Mouse (Mus musculus) MEL-GATA-1-ER (cell line): Measurements from ENCODE around the gene Fhit.
"Not testable (repeated sequence)": the region's sequence is repeated elsewhere in the genome, so short reads cannot be mapped to it uniquely, and the experiment has no call there.

ENCODE experiments used
- DNase-seq: peaks from one replicate; pipeline ENCODE4 v3.0.0-alpha.2; 2012; ENCODE audit warnings: low read depth; ENCODE audit errors: extremely low read depth

The Fhit gene

DNA sequence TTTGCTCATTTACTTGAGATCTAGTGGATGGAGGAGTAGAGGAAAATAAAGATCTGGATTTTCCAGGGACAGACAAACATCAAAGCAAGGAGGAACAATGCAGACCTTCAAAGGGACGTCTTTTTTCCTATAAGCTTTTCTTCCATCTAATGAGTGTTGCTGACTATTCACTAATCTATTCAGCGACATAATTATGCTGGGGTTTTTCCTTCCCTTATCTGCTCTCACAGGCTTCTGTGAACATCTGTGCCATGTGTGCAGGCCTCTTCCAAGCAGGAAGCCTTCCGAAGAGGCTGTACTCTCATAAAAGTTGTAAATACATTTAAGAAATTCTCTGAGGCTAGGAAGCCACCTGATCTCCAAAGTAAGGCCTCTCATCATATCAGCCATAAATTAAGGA is 228.2 kb downstream of the Fhit start:
- DNase-seq, result no peak

DNA sequence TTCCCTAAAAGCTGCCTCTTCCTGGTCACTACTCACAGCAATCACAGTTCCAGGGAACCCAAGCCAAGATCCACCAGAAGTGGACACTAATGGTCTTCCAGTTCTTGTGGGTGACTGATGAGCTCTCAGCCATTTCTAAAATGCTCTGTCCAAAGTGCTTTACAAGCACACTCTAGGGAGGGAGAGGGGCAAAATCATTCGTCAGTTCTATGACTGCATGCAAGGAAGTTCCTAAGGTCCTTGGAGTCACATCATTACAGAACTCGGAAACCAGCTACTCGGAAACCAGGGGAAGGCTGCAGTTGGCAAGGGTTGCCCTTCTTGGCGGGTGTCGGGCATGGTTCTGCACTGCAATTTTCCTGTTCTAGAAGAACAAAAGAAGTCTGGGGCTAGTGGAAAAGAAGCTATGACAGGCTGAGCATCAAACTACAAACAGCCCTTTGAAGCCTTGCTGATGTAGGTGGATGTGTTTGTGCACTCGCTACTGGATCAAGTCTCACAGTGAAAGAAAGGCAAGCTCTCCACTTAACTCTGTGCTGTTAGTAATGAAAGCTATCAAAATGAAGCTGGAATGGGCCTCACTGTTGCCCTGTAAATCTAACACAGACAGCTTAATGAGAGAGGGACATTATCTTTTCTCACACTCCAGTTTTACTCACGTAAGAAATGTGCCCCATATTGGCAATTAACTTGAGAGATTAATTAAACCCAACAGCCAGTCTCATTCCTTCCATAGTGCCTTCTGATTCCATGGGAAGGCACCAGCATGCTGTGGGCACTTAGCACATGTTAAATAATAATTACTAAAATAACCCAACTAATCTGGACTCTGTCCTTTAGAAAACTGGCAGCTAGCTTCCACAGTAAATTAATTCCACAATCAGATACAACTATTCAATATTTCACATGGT is 243.7 kb downstream of the Fhit start:
- no peak for DNase-seq

DNA sequence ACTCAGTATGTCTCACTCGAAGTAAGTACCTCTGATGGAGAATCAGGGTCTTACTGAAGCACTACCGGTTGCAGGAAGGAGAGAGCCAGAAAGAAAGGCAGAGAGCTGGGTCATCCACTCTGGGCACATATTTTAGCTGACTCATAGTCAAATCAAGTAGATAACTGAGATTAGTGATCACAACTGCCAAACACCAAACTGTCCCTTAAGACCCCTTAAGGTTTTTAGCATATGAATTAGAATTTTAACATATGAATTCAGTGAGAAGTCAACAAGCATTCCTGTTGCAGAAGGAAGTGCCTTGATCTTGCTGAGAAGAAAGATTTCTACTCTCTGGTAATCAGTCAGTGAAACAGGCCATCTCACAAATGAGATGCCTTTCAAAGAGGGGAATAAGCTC is 253.8 kb downstream of the Fhit start:
- DNase-seq, result no peak

DNA sequence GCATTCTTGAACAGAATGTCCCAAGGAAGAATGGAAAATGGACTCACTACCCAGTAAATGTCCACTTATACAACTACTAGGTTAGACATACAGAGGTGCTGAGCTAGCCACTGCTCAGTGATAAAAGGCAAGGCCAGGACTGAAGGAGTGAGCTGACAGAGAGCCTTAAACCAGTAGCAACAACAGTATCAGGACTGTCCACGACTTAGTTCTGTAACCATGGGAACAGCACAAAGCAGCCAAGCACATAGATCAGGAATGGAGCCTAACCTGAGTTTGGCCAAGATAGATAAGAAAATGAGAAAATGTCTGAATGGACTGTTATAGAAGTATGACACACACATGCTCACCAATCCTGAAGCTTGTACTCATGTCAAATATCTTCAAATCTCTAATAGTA is 279.1 kb downstream of the Fhit start:
- no peak for DNase-seq

DNA sequence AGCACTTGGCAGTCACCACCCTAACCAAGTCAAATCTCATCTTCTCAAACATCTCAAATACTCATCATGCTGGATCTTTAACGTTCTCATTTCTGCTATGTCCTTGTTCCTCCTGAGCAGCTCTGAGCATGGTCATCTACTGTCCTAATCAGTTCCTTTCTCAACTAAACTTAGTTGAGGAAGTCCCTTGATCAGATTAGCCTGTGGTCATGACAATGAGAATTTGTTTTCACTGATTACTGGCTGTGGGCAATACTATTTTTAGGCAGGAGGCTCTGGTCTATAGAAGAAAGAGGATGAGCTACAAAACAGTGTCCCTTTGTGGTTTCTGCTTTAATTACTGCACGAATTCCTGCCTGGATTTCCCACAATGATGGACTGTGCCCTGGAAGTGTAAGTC is 281.1 kb downstream of the Fhit start:
- DNase-seq, result no peak

DNA sequence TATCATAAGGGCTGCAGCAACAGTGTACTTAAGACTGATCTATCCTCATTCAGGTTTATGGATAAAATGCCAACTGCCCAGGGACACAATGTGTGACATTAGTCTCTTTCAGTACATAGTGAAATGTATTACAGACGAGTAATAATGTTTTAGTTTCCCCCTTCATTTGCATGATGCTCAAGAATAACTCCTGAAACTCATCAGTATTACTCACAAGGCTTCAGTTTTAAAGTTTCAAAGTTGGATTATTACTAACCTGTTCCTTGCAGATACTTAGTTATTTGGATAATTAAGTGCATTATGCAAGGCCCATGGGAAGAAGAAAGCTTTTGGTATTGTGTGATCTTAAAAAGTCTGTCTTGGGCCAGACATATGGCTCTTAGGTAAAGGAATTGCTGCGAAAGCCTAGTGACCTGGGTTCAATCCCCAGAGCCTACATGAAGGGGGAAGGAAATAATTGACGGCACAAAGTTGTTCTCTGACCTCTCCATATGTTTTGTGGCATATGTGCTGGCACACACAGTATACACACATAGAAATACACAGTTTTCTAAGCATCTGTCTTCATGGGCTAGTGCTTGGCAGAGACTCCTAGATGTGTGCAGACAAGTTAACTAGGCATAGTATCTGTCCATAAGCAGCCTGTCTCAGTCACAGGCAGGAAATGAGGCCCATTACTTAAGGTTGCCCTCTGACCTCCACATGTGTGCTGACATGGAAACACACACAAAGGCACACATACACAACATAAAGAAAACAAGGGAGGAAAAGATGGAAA is 287.1 kb downstream of the Fhit start:
- no peak for DNase-seq

DNA sequence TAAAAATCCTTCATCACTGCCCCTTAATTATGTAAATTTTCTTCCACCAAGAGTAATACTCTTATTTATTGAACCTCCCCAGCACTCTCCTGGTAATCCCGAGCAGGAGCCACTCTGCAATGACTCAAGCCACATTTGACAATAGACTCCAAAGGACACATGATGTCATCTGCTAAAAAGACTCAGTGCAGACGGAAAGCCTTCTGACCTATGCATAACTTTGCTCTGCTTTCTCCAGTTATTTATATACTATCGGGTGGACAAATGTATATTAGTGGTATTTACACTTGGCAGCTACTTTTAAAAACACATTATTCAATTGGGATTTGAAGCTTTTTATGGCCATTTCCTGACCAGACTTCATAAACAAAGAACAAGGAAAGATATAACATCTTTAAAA is 304.2 kb downstream of the Fhit start:
- DNase-seq, result no peak

DNA sequence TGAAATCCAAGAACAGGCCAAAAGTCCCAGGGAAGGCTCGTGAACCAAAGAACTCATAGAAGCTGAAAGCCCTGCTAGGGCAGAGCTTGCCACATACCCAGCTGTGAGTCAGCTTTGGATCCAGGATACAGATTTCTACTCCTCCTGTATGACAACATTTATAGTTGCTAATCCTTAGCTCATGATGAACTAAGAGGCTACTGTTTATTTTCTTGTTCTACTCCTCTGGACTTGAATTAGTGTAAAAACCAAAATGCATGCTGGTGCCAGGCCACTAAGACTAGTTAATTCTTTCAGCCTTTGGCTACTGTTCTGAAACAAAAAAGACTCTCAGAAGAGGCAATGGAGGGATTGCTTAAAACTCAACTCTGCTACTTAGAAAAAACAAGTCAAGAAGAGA is 309.9 kb downstream of the Fhit start:
- DNase-seq, result no peak

DNA sequence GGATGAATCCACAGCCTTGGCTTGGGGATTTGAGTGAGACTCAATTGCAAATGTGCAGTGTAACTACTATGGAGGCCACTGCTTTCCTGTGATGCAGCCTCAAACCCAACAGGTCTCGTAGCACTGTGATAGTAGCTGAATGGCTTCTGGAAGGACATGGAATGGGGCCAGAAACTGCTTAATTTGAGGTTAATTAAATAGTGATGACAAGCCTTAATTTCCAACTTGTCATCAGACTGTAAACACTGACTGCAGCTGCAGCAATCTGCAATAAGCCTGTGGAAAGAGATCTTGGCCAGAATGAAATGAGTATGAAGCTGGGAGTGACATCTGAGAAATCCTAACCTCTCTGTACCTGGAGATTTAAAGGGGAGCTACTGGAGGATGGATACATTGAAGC is 325.8 kb downstream of the Fhit start:
- no peak for DNase-seq

DNA sequence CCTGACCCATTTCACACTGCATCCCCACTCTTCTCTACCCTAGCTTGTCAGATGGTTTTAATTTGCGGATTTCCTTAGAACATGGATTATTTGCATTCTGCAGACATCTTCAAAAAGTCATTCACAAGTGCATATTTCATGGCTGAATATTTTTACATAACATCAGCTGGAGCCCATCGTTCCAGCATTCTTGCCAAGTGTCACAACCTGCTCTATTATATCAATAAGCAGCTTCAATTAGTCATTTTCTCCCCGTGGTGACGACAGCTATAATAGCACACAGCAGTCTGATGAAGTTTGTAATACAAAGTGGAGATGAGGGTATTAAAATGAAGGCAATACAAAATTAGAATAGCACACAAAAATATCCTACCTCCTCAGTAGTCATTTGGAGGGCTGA is 337.0 kb downstream of the Fhit start:
- no peak for DNase-seq

DNA sequence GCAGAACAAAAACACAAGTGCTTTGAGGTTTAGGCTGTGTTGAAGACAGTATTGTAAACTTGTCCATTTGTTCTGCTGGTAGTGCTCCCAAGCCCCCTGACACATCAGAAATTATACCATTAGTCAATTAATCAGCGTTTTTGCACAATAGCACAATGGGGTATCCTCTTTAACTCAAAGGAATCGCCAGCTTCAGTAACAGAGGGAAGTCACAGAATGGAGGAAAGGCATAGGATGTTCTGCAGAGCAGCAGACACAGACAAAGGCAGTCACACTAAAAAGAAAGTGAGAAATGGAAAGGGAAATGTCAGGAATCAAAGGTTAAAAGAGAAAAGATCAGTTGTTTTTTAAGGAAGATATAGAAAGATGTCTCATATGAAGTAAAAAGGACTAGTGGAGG is 348.3 kb downstream of the Fhit start:
- no peak for DNase-seq

DNA sequence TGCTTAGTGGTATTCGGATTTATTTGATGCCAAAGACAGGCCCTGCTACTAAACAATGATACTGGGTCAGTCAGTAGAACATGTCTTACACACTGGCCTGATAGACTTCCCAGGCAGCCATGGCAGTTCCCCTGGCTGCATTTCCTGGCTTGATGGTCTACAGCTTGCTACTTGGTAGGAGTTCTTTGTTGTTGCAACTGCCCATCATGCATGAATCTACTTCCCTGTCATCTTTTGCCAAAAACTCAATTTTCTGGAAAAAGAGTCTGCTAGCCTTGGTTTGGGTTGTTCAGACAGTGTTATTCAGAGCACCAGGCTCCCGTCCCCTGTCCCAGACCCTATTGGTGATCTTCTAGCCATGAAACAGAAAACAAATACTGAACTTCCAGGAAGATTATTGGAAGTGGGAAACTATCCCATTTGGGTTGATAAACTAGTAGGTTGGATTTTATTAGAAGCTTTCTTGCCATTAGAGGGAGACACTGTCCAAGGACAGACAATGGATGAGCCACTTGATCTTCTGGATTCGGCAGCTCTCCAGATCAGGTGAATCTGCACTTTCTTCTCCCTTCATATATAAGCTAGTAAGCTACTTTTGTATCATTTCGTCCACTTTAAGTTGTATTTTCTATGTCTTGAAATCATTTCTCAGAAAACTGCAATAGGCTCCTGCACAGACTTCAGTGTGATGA is 363.2 kb downstream of the Fhit start:
- no peak for DNase-seq

DNA sequence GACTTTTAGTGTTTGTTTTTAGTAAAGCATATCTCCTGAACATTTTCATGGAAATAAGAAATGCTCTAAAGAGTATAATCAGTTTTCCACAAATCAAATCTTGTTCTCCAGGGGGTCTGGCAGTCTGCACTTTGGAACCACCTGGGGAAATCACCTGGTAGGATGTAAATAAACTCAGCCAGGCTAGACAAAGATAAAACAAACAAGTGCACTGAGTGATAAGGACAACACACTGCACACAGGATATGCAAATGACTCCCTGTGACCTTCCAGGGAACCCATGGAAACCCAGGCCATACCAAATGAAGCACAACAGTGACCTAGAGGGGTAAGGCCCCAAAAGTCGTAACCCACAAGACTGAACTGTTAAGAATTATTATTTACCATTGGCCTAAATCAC is 364.2 kb downstream of the Fhit start:
- DNase-seq, result no peak

DNA sequence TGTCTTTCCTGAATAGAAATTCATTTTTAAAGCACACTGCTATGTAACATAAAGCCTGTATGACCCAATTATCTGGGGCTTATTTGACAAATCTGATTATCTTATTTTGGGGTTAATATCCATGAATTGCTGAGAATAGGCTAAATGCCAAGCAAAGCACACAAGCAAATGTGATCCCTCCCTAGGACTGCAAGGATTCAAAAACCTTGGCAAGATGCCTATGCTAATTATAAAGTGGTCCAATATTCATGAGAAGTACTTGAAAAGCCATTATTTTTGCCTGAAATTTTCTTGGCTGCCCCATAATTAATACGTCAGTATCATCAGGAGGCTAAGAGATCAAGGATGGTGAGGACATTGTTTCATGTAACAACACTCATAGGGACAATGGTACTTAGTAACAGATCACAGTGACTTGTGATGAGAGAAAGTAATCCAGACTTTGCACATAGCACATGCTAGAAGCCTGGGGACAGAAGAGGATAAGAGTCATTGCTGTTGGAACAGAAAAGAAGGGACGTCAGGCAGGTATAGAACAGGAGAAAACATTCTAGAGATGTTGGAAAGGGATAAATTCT is 366.2 kb downstream of the Fhit start:
- DNase-seq, result no peak

DNA sequence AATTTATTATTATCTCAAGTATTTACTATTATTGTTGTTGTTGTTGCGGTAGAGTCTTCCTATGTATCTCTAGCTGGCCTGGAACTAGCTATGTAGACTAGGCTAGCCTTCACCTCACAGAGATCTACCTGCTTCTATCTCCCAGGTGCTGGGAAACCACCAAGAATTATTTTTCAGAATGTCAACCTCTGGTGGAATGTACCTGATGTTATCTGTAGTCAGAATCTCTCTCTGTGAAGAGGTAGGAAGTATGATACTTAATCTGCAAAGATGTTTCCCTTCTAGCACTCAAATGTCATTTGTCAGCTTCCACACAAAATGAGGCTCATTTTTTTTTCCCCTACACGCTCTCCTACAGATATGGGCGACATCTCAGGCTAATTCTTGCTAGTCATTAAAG is 377.9 kb downstream of the Fhit start:
- no peak for DNase-seq

DNA sequence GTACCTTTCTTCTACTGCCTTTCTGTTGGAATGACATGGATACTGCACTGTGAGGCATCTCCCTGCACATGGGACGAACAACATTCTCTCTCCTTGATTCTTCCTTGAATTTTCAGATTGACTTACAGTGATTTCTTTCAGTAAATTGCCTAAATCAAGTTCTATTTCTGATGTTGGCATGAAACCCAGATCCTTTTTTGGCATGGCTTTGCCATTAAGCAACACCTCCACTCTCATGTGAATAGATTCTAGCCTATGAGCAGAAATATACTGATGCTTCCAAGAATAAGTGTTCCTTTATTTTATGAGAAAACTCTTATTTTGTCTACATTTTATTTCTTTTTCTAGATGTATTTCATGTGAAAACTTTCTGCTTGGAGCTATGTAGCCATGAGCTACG is 383.1 kb downstream of the Fhit start:
- DNase-seq, result no peak

DNA sequence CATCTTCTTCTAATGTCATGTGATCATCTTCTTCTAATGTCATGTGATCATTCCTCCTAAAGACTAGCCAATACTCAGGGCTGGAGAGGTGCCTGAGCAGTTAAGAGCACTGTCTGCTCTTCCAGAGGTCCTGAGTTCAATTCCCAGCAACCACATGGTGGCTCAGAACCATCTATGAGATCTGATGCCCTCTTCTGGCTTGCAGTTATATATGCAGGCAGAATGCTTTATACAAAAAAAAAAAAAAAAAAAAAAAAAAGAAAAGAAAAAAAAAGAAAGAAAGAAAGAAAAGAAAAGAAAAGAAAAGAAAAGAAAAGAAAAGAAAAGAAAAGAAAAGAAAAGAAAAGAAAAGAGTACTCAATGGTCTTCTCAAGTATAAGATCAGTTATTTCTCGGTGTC is 407.0 kb downstream of the Fhit start:
- DNase-seq, result not testable (repeated sequence)

DNA sequence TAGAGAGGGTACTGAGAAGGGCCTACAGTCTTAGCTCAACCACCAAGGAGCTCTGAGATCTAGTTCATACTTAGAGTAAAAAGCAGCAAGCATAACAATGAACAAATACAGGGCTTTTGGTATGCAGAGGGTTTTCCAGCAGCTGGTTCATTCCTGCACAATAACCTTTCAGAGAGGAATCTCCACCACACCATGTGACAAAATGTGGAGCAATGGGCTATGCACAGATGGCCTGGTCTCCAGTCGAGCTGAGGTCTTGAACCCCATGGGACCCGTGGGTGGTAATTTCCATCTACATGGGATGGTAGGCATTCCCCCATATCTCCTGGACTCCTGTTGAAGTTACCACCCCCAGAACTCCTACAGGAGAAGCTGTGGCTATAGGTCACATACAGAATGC is 423.8 kb downstream of the Fhit start:
- DNase-seq, result no peak

DNA sequence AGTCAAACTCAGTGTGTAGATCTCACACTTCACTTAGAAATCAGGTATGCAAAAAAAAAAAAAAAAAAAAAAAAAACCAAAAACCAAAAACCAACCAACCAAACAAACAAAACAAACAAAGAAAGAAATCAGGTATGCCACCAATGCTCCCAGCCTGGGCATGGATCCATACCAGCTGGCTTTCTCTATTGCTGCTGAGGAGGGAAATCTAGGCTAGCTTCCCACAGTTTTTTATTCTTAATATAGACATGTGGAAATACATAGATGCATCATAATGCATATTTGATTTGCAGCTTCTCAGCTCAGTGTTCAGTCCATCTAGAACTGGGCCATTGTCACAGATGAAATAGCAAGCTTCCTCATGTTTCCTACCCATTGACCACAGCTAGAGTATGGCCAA is 439.3 kb downstream of the Fhit start:
- no peak for DNase-seq

DNA sequence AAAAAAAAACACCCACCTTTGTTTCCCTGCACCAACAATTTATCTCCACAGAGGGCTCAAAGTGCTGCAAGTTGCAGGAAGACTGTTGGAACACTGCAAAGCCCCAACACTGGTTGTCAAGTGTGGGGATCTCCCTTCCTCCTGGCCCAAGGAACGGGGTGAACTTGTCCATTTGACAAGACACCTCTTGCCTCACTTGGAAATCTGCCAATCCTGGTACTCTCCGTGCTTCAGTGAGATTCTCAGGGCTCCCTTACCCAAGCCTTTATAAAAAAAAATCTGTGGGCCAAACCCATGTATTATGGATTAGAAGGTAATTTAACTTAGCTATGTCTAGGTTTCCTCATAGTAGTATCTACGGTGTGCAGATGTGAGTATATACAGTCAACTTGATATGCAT is 448.9 kb downstream of the Fhit start:
- no peak for DNase-seq

DNA sequence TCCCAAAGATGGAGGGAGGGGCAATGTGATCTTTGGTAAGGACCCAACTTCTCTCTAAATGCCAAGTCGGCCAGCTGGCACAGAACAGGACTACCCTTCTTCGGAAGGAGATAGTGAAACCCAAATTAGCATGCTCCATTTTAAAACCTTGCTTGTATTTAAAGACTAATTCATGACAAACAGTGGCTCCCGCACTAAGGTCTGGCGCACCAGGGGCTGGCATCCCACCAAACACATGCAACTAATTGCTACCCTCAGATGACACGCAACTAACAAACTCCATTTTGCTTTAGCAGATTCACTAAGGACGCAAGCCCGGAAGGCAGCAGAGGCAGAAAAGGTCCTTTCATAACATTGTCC is 449.3 kb downstream of the Fhit start:
- no peak for DNase-seq
